Mouse (Mus musculus): ENCODE data around the gene Uchl1. TPM values are rescaled to one million over a fixed set of nuclear protein-coding genes. Genes with fewer than 3 reads are reported as not detected.
A peak's percentile ranks its signal among the peaks of the same experiment; 100 is the strongest.

Uchl1 gene
- polyA plus RNA-seq (2015; fragmentation: Nextera tagmentation; extraction: Ambion mirVana), result 1,755 and 1,834 TPM in 2 replicates

DNA sequence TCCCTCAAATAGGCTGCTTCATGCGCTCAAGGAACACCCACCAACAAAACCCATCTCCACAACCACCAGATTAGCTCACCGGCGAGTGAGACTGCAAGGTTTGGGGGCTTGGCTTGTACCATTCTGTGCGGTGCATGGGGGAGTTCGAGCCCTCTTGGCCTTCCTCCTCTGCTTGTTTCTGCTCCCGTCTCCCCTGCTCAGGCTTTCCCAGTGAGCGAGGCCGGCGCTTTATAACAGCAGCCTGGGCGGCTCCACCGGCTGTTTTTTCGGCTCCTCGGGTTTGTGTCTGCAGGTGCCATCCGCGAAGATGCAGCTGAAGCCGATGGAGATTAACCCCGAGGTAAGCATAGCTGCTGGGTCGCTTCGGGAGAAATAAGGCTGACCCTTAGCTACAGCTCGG is at the start of gene Uchl1:
Gene Uchl1, plus strand, starts transcription at position 109 of the 400 bp plus-strand sequence.
- WGBS, result under 1% methylated on average over 20 of the region's 20 CpGs
- Histone ChIP-seq H3K27ac (peak within 1 kb of the TSS; percentile 82), H3K36me3 (replicated peaks) (no peaks in the 10 kb centered on the region; the same call in 1 of the 2 replicates), H3K4me2 (peak within 1 kb of the TSS; percentile 78), H3K4me1 (peaks cover 46% of the 10 kb centered on the region), H3K9ac (peak within 1 kb of the TSS; percentile 83), H3K27me3 (replicated peaks) (no peaks in the 10 kb centered on the region), H3K9me3 (no peaks in the 10 kb centered on the region), H3K4me3 (peak within 1 kb of the TSS; percentile 59)
- peak; percentile 94 for ATAC-seq (replicated peaks)

- no peaks in the 10 kb centered on the region for H3K9me3 ChIP-seq
- H3K4me1 ChIP-seq, result peaks cover 3% of the 10 kb centered on the region; the same call in 1 of the 2 replicates
- ATAC-seq (replicated peaks), result peak; percentile 83
- WGBS, result 23% methylated on average over 7 of the region's 7 CpGs
- H3K9ac ChIP-seq, result no peak overlapping the region
- no peaks in the 10 kb centered on the region for H3K27me3 ChIP-seq (replicated peaks)
- H3K4me2 ChIP-seq, result no peak overlapping the region
- H3K36me3 ChIP-seq (replicated peaks), result no peaks in the 10 kb centered on the region
- no peak overlapping the region for H3K4me3 ChIP-seq
- peak overlapping the region; percentile 70 for H3K27ac ChIP-seq
Observed at GRCm38 (mm10) chr5:66627805-66628204, 48.1 kb upstream of the Uchl1 start.

- ATAC-seq (replicated peaks), result no peak
- H3K9ac ChIP-seq, result no peak overlapping the region
- no peaks in the 10 kb centered on the region for H3K4me1 ChIP-seq
- WGBS, result 47% methylated on average over 10 of the region's 10 CpGs
- no peak overlapping the region for H3K27ac ChIP-seq
- no peaks in the 10 kb centered on the region for H3K27me3 ChIP-seq (replicated peaks)
- H3K9me3 ChIP-seq, result no peaks in the 10 kb centered on the region
- H3K36me3 ChIP-seq (replicated peaks), result no peaks in the 10 kb centered on the region
- H3K4me3 ChIP-seq, result no peak overlapping the region
- H3K4me2 ChIP-seq, result no peak overlapping the region
Observed at GRCm38 (mm10) chr5:66635459-66636079, 40.3 kb upstream of the Uchl1 start.

DNA sequence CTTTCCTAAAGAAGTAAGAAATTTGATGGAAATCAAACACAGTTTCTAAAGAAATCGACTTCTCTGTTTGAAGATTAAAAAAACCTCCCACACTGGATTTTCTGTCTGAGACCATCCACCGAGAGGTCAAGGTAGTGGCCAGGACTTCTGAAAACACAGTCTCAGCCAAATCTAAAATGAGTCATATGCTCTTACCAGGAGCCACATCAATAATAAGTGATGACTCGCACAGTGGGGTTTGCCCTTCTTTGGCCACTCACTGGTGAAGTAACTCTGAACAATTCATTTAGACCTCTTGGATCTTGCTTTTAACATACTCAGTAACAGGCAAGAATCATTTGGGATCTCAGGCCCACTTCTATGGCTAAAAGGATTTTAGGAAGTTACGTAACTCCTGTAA is 33.7 kb upstream of the Uchl1 start:
- Histone ChIP-seq H3K4me3 (no peak overlapping the region), H3K4me1 (no peaks in the 10 kb centered on the region), H3K27me3 (replicated peaks) (no peaks in the 10 kb centered on the region), H3K36me3 (replicated peaks) (no peaks in the 10 kb centered on the region), H3K27ac (no peak overlapping the region), H3K9me3 (no peaks in the 10 kb centered on the region), H3K9ac (no peak overlapping the region), H3K4me2 (no peak overlapping the region)
- no peak for ATAC-seq (replicated peaks)
- WGBS, result 89% methylated on average over 4 of the region's 4 CpGs

GRCm38 (mm10) chr5:66643260-66643659 is 32.6 kb upstream of the Uchl1 start:
- no peaks in the 10 kb centered on the region for H3K4me1 ChIP-seq
- no peak overlapping the region for H3K9ac ChIP-seq
- no peak overlapping the region for H3K4me2 ChIP-seq
- no peak overlapping the region for H3K4me3 ChIP-seq
- no peaks in the 10 kb centered on the region for H3K27me3 ChIP-seq (replicated peaks)
- 90% methylated on average over 5 of the region's 5 CpGs for WGBS
- no peak overlapping the region for H3K27ac ChIP-seq
- no peaks in the 10 kb centered on the region for H3K9me3 ChIP-seq
- no peak for ATAC-seq (replicated peaks)
- no peaks in the 10 kb centered on the region for H3K36me3 ChIP-seq (replicated peaks)

DNA sequence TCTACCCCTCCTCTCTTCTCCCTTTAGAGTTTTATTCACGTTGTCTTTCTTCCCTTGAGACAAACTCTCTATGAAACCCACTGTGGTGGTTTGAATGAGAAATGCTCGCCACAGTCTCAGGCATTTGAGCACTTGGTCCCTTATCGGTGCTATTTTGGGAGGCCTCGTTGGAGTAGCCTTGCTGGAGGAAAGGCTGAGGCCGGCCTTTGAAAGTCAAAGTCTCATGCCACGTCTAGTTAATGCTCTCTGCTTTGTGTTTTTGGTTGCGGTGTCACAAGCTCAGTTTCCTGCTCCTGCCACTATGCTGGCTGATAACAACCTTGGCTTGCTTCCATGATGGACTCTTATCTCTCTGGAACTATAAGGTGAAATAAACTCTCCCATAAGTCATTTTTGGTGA is 28.4 kb upstream of the Uchl1 start:
- Histone ChIP-seq H3K27me3 (replicated peaks) (no peaks in the 10 kb centered on the region), H3K9ac (no peak overlapping the region), H3K36me3 (replicated peaks) (no peaks in the 10 kb centered on the region), H3K9me3 (no peaks in the 10 kb centered on the region), H3K4me1 (no peaks in the 10 kb centered on the region), H3K4me3 (no peak overlapping the region), H3K27ac (no peak overlapping the region), H3K4me2 (no peak overlapping the region)
- WGBS, result 59% methylated on average over 7 of the region's 7 CpGs
- ATAC-seq (replicated peaks), result no peak

GRCm38 (mm10) chr5:66654220-66654619 is 21.7 kb upstream of the Uchl1 start:
- Histone ChIP-seq H3K9me3 (no peaks in the 10 kb centered on the region), H3K36me3 (replicated peaks) (no peaks in the 10 kb centered on the region), H3K4me1 (no peaks in the 10 kb centered on the region), H3K9ac (no peak overlapping the region), H3K27me3 (replicated peaks) (no peaks in the 10 kb centered on the region), H3K4me3 (no peak overlapping the region), H3K27ac (no peak overlapping the region), H3K4me2 (no peak overlapping the region)
- ATAC-seq (replicated peaks), result 0 out of 2 replicates have a peak, but pooled peaks have one; percentile 27
- 43% methylated on average over 5 of the region's 5 CpGs for WGBS

GRCm38 (mm10) chr5:66675189-66675890 is 551 bp upstream of the Uchl1 start:
- Histone ChIP-seq H3K4me3 (peak overlapping the region; percentile 59), H3K27ac (peak overlapping the region; percentile 82), H3K4me1 (peaks cover 40% of the 10 kb centered on the region), H3K9ac (peak overlapping the region; percentile 50), H3K36me3 (replicated peaks) (no peaks in the 10 kb centered on the region), H3K27me3 (replicated peaks) (no peaks in the 10 kb centered on the region), H3K4me2 (peak overlapping the region; percentile 78), H3K9me3 (no peaks in the 10 kb centered on the region)
- ATAC-seq (replicated peaks), result peak; percentile 51
- under 1% methylated on average over 18 of the region's 18 CpGs for WGBS

- under 1% methylated on average over 51 of the region's 51 CpGs for WGBS
- peak; percentile 89 for ATAC-seq (replicated peaks)
- H3K9ac ChIP-seq, result peak overlapping the region; percentile 83
- H3K9me3 ChIP-seq, result no peaks in the 10 kb centered on the region
- H3K27ac ChIP-seq, result peak overlapping the region; percentile 82
- peaks cover 48% of the 10 kb centered on the region for H3K4me1 ChIP-seq
- H3K36me3 ChIP-seq (replicated peaks), result peaks cover 5% of the 10 kb centered on the region
- peak overlapping the region; percentile 59 for H3K4me3 ChIP-seq
- H3K27me3 ChIP-seq (replicated peaks), result no peaks in the 10 kb centered on the region
- peak overlapping the region; percentile 78 for H3K4me2 ChIP-seq
Observed at GRCm38 (mm10) chr5:66676457-66677117, 696 bp downstream of the Uchl1 start.

DNA sequence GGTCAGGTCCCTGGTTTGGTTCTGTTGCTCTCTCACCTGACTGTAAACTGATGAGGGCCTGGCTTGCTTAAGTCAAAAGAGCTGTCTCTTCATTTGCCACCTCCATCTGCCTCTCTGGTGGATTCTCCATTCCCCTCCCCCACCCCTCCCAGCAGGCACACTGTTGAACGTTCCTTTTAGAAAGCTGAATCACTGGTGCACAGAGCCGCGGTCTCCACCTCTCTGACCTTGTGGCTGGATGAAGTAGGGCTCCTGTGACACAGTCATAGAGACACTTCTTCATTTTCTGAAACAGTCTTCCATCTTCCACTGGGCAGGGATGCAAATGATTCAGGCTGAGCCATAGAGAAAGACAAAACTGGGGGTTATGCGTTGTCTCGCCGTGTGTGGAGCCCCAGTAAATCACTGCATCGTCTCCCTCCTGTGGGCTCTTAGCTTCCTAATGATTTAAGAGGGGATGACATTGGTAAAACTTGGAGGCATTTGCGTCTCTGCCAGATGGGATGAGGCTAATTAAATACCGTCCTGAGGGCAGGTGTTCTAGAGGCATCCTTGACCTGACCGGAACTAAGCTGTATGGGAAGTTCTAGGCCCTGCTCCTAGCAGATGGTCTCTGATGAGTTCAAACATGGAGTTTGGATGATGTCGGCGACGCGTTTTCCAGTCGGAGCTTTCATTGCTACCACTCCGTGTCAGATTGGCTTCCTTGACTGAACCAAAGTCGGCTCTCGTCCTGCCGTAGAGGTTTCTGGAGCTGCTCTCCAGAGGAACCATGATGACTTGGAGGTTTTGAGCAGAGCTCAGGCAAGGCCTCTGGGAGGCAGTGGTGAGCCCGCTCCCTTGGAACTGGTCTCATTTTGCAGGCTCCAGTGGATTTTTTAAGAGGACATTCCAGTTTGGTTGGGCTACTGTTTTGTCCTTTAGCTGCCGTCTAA is 1.8 kb downstream of the Uchl1 start:
- H3K4me2 ChIP-seq, result peak overlapping the region; percentile 78
- no peaks in the 10 kb centered on the region for H3K27me3 ChIP-seq (replicated peaks)
- H3K4me1 ChIP-seq, result peaks cover 50% of the 10 kb centered on the region
- peak overlapping the region; percentile 83; the same call in 1 of the 2 replicates for H3K9ac ChIP-seq
- H3K4me3 ChIP-seq, result peak overlapping the region; percentile 59
- no peaks in the 10 kb centered on the region for H3K9me3 ChIP-seq
- peaks cover 16% of the 10 kb centered on the region for H3K36me3 ChIP-seq (replicated peaks)
- ATAC-seq (replicated peaks), result no peak
- H3K27ac ChIP-seq, result no peak overlapping the region
- WGBS, result 49% methylated on average over 21 of the region's 21 CpGs

- ATAC-seq (replicated peaks), result no peak
- Histone ChIP-seq H3K27me3 (replicated peaks) (no peaks in the 10 kb centered on the region), H3K4me1 (peaks cover 55% of the 10 kb centered on the region), H3K27ac (no peak overlapping the region), H3K4me2 (peak overlapping the region; percentile 78), H3K9ac (peak overlapping the region; percentile 23; the same call in 1 of the 2 replicates), H3K4me3 (peak overlapping the region; percentile 59), H3K9me3 (no peaks in the 10 kb centered on the region), H3K36me3 (replicated peaks) (peaks cover 26% of the 10 kb centered on the region)
- 35% methylated on average over 10 of the region's 10 CpGs for WGBS
Observed at GRCm38 (mm10) chr5:66679222-66679621, 3.3 kb downstream of the Uchl1 start.
